19 mouse cellular contexts compared by ENCODE assay signal in genomic region chr7:127360265-127360664, GRCm38 (mm10). TPM values are rescaled to one million over a fixed set of nuclear protein-coding genes. Genes with fewer than 3 reads are reported as not detected.
DNase-seq lines count a peak whose midpoint lies in the region; ATAC-seq and TF ChIP-seq lines count a peak whose summit lies in the region.
"Had no signal": no experiment of that assay in that cellular context is flagged by ENCODE, and none has a peak within 500 bp of the region (broad histone marks: within the 10 kb centered on the region; RNA-seq: fewer than 3 reads in every experiment).

No protein-coding gene starts in this region.

- H3K4me1 ChIP-seq in midbrain, embryonic 11.5 days (ENCODE audit: control insufficient read depth, insufficient read depth, low read length), result peaks cover 6% of the 10 kb centered on the region; the same call in 1 of the 2 replicates
- H3K4me1 ChIP-seq in midbrain, embryonic 13.5 days (replicated peaks), result peaks cover 13% of the 10 kb centered on the region
- peaks cover 10% of the 10 kb centered on the region for H3K4me1 ChIP-seq in intestine, embryonic 16.5 days (ENCODE audit: control insufficient read depth, insufficient read depth, low read length)
- peaks cover 13% of the 10 kb centered on the region for H3K4me1 ChIP-seq in small intestine, adult 2 months (ENCODE audit: control insufficient read depth, insufficient read depth, insufficient read length, low read length)
- peaks cover 10% of the 10 kb centered on the region for H3K4me1 ChIP-seq in hindbrain, embryonic 13.5 days (replicated peaks)
- H3K4me1 ChIP-seq: embryonic facial prominence, embryonic 12.5 days had no signal

- H3K27ac ChIP-seq in midbrain, embryonic 11.5 days (ENCODE audit: low read depth, low read length), result no peak overlapping the region
- H3K27ac ChIP-seq in midbrain, embryonic 13.5 days, result no peak overlapping the region
- 0 out of 2 replicates have a peak overlapping the region, but pooled peaks have one; percentile 11 for H3K27ac ChIP-seq in intestine, embryonic 16.5 days (ENCODE audit: low read length)
- peak overlapping the region; percentile 70 for H3K27ac ChIP-seq in small intestine, adult 2 months (ENCODE audit: insufficient read depth, low read depth, low read length)
- no peak overlapping the region for H3K27ac ChIP-seq in hindbrain, embryonic 13.5 days
- H3K27ac ChIP-seq: embryonic facial prominence, embryonic 10.5 days; embryonic facial prominence, embryonic 12.5 days; forebrain, embryonic 13.5 days; forebrain, embryonic 15.5 days had no signal

- peak; percentile 17 for DNase-seq in midbrain, embryonic 11.5 days (ENCODE audit: low spot score, missing footprints)
- no peak for DNase-seq in cerebellum, adult 11-12 months
- DNase-seq in left cerebral cortex, postnatal 14 days (ENCODE audit: low spot score in 2 of 2), result no peak
- DNase-seq: adrenal gland, adult 2 months; adrenal gland, postnatal 10 days; adrenal gland, postnatal 25 days; cerebellum, adult 11 months; cerebellum, adult 2 months; cerebellum, adult 9-10 months; cerebellum, postnatal 10 days; cerebellum, postnatal 25 days had no signal

- H3K4me2 ChIP-seq in midbrain, embryonic 11.5 days, result no peak overlapping the region
- no peak overlapping the region for H3K4me2 ChIP-seq in midbrain, embryonic 13.5 days (replicated peaks)
- H3K4me2 ChIP-seq in intestine, embryonic 16.5 days (ENCODE audit: low read depth, low read length), result no peak overlapping the region
- H3K4me2 ChIP-seq in hindbrain, embryonic 13.5 days, result no peak overlapping the region
- H3K4me2 ChIP-seq: embryonic facial prominence, embryonic 12.5 days; forebrain, embryonic 13.5 days; forebrain, embryonic 15.5 days had no signal

- ATAC-seq in midbrain, embryonic 11.5 days (ENCODE audit: low FRiP score), result no peak
- ATAC-seq in midbrain, embryonic 13.5 days, result no peak
- ATAC-seq in intestine, embryonic 16.5 days, result peak; percentile 72
- ATAC-seq in hindbrain, embryonic 13.5 days (ENCODE audit: low FRiP score), result no peak
- ATAC-seq: forebrain, embryonic 13.5 days; forebrain, embryonic 15.5 days had no signal

- intact Hi-C loops in left cerebral cortex, postnatal 14 days (cut with DNase I), result loop anchor here (5.0 kb wide), 1 partner anchor 112 kb away; no protein-coding TSS in a partner anchor

- no peak for TF ChIP-seq POLR2A in small intestine, adult 2 months (IDR thresholded peaks at IDR 0.05; ENCODE audit: low read depth, low read length)

- no peaks in the 10 kb centered on the region for H3K9me3 ChIP-seq in midbrain, embryonic 11.5 days (ENCODE audit: control insufficient read depth, low read length)
- no peaks in the 10 kb centered on the region for H3K9me3 ChIP-seq in midbrain, embryonic 13.5 days
- H3K9me3 ChIP-seq in intestine, embryonic 16.5 days (ENCODE audit: control insufficient read depth, low read length), result no peaks in the 10 kb centered on the region
- H3K9me3 ChIP-seq in hindbrain, embryonic 13.5 days, result no peaks in the 10 kb centered on the region
- H3K9me3 ChIP-seq: embryonic facial prominence, embryonic 10.5 days; embryonic facial prominence, embryonic 12.5 days; forebrain, embryonic 13.5 days; forebrain, embryonic 15.5 days had no signal

- no peak overlapping the region for H3K9ac ChIP-seq in midbrain, embryonic 11.5 days (ENCODE audit: low read length)
- no peak overlapping the region for H3K9ac ChIP-seq in midbrain, embryonic 13.5 days (replicated peaks)
- H3K9ac ChIP-seq in intestine, embryonic 16.5 days (ENCODE audit: low read depth, low read length), result no peak overlapping the region
- H3K9ac ChIP-seq in hindbrain, embryonic 13.5 days, result no peak overlapping the region
- H3K9ac ChIP-seq: embryonic facial prominence, embryonic 12.5 days; forebrain, embryonic 13.5 days; forebrain, embryonic 15.5 days had no signal

- no peaks in the 10 kb centered on the region; the same call in 1 of the 2 replicates for H3K27me3 ChIP-seq in midbrain, embryonic 11.5 days (ENCODE audit: control insufficient read depth, insufficient read depth, low read length)
- peaks cover 12% of the 10 kb centered on the region for H3K27me3 ChIP-seq in midbrain, embryonic 13.5 days
- H3K27me3 ChIP-seq in intestine, embryonic 16.5 days (replicated peaks; ENCODE audit: control insufficient read depth, insufficient read depth, low read length), result no peaks in the 10 kb centered on the region
- H3K27me3 ChIP-seq in small intestine, adult 2 months (ENCODE audit: control insufficient read depth, insufficient read depth, low read length), result no peaks in the 10 kb centered on the region
- H3K27me3 ChIP-seq in hindbrain, embryonic 13.5 days, result peaks cover 36% of the 10 kb centered on the region

- WGBS in midbrain, embryonic 11.5 days, result 87% methylated on average over 4 of the region's 4 CpGs
- WGBS in midbrain, embryonic 13.5 days, result 82% methylated on average over 4 of the region's 4 CpGs
- WGBS in intestine, embryonic 16.5 days, result 46% methylated on average over 4 of the region's 4 CpGs
- 24% methylated on average over 4 of the region's 4 CpGs for WGBS in small intestine, adult 2 months
- 83% methylated on average over 4 of the region's 4 CpGs for WGBS in hindbrain, embryonic 13.5 days

- no peaks in the 10 kb centered on the region for H3K36me3 ChIP-seq in midbrain, embryonic 11.5 days (ENCODE audit: control insufficient read depth, insufficient read depth, low read length)
- no peaks in the 10 kb centered on the region for H3K36me3 ChIP-seq in midbrain, embryonic 13.5 days
- no peaks in the 10 kb centered on the region for H3K36me3 ChIP-seq in intestine, embryonic 16.5 days (ENCODE audit: control insufficient read depth, insufficient read depth, low read length)
- no peaks in the 10 kb centered on the region for H3K36me3 ChIP-seq in small intestine, adult 2 months (ENCODE audit: control insufficient read depth, insufficient read depth, low read length)
- no peaks in the 10 kb centered on the region for H3K36me3 ChIP-seq in hindbrain, embryonic 13.5 days
- H3K36me3 ChIP-seq: embryonic facial prominence, embryonic 10.5 days; embryonic facial prominence, embryonic 12.5 days; forebrain, embryonic 15.5 days had no signal

- no peak overlapping the region for H3K4me3 ChIP-seq in midbrain, embryonic 11.5 days (ENCODE audit: low read depth, low read length)
- H3K4me3 ChIP-seq in midbrain, embryonic 13.5 days (replicated peaks), result no peak overlapping the region
- no peak overlapping the region for H3K4me3 ChIP-seq in intestine, embryonic 16.5 days (ENCODE audit: low read length)
- no peak overlapping the region for H3K4me3 ChIP-seq in small intestine, adult 2 months (ENCODE audit: low read depth, low read length)
- no peak overlapping the region for H3K4me3 ChIP-seq in hindbrain, embryonic 13.5 days
- H3K4me3 ChIP-seq: embryonic facial prominence, embryonic 10.5 days; embryonic facial prominence, embryonic 12.5 days; forebrain, embryonic 13.5 days; forebrain, embryonic 15.5 days had no signal

- TF ChIP-seq CTCF in small intestine, adult 2 months (IDR thresholded peaks at IDR 0.05; ENCODE audit: extremely low read depth, insufficient read length, insufficient replicate concordance, low read depth, low read length), result no peak

RNA-seq across cellular contexts. Expression of gene Zfp768, which starts 14.9 kb away (rescaled TPM):
- 5.8 and 7.5 TPM in 2 replicates for polyA plus RNA-seq in midbrain, embryonic 11.5 days (2014; fragmentation: Nextera tagmentation; extraction: Ambion mirVana)
- polyA plus RNA-seq in midbrain, embryonic 13.5 days (2015; fragmentation: Nextera tagmentation; extraction: Ambion mirVana), result 15.6 and 20.1 TPM in 2 replicates
- 21.9 and 23.4 TPM in 2 replicates for polyA plus RNA-seq in intestine, embryonic 16.5 days (2015; fragmentation: Nextera tagmentation; extraction: Ambion mirVana)
- polyA plus RNA-seq in small intestine, adult 2 months (2012; rRNA removed), result 27.3 and 47.4 TPM in 2 replicates
- polyA plus RNA-seq in hindbrain, embryonic 13.5 days (2015; fragmentation: Nextera tagmentation; extraction: Ambion mirVana), result 17.1 and 17.3 TPM in 2 replicates
- total RNA-seq in left cerebral cortex, postnatal 14 days (2021), result 10 to 100 TPM; 10.9 to 13.0 TPM

RNA-seq across cellular contexts. Expression of gene Zfp747, which starts 15.6 kb away (rescaled TPM):
- polyA plus RNA-seq in midbrain, embryonic 11.5 days (2014; fragmentation: Nextera tagmentation; extraction: Ambion mirVana), result 6.4 and 6.5 TPM in 2 replicates
- polyA plus RNA-seq in midbrain, embryonic 13.5 days (2015; fragmentation: Nextera tagmentation; extraction: Ambion mirVana), result 8.4 and 9.3 TPM in 2 replicates
- polyA plus RNA-seq in intestine, embryonic 16.5 days (2015; fragmentation: Nextera tagmentation; extraction: Ambion mirVana), result 11.7 and 13.6 TPM in 2 replicates
- polyA plus RNA-seq in small intestine, adult 2 months (2012; rRNA removed), result 15.0 and 35.5 TPM in 2 replicates
- polyA plus RNA-seq in hindbrain, embryonic 13.5 days (2015; fragmentation: Nextera tagmentation; extraction: Ambion mirVana), result 8.1 and 8.6 TPM in 2 replicates
- total RNA-seq in left cerebral cortex, postnatal 14 days (2021), result 1 to 10 TPM; 5.4 to 7.8 TPM

RNA-seq across cellular contexts. Expression of gene 9130019O22Rik, which starts 26.7 kb away (rescaled TPM):
- 6.1 and 6.5 TPM in 2 replicates for polyA plus RNA-seq in midbrain, embryonic 11.5 days (2014; fragmentation: Nextera tagmentation; extraction: Ambion mirVana)
- 5.7 and 6.2 TPM in 2 replicates for polyA plus RNA-seq in midbrain, embryonic 13.5 days (2015; fragmentation: Nextera tagmentation; extraction: Ambion mirVana)
- polyA plus RNA-seq in intestine, embryonic 16.5 days (2015; fragmentation: Nextera tagmentation; extraction: Ambion mirVana), result 6.9 and 7.2 TPM in 2 replicates
- 4.5 and 7.3 TPM in 2 replicates for polyA plus RNA-seq in small intestine, adult 2 months (2012; rRNA removed)
- 5.4 and 5.7 TPM in 2 replicates for polyA plus RNA-seq in hindbrain, embryonic 13.5 days (2015; fragmentation: Nextera tagmentation; extraction: Ambion mirVana)
- total RNA-seq in left cerebral cortex, postnatal 14 days (2021), result 1 to 10 TPM; 2.7 to 2.8 TPM

RNA-seq across cellular contexts. Expression of gene E430018J23Rik, which starts 33.2 kb away (rescaled TPM):
- 5.0 and 6.4 TPM in 2 replicates for polyA plus RNA-seq in midbrain, embryonic 11.5 days (2014; fragmentation: Nextera tagmentation; extraction: Ambion mirVana)
- 5.9 and 8.4 TPM in 2 replicates for polyA plus RNA-seq in midbrain, embryonic 13.5 days (2015; fragmentation: Nextera tagmentation; extraction: Ambion mirVana)
- polyA plus RNA-seq in intestine, embryonic 16.5 days (2015; fragmentation: Nextera tagmentation; extraction: Ambion mirVana), result 8.2 and 10.2 TPM in 2 replicates
- 6.5 and 12.8 TPM in 2 replicates for polyA plus RNA-seq in small intestine, adult 2 months (2012; rRNA removed)
- 7.7 TPM in 2 replicates for polyA plus RNA-seq in hindbrain, embryonic 13.5 days (2015; fragmentation: Nextera tagmentation; extraction: Ambion mirVana)
- total RNA-seq in left cerebral cortex, postnatal 14 days (2021), result 1 to 10 TPM; 6.2 to 6.8 TPM

RNA-seq across cellular contexts. Expression of gene Zfp764, which starts 46.4 kb away (rescaled TPM):
- polyA plus RNA-seq in midbrain, embryonic 11.5 days (2014; fragmentation: Nextera tagmentation; extraction: Ambion mirVana), result 6.8 and 7.1 TPM in 2 replicates
- polyA plus RNA-seq in midbrain, embryonic 13.5 days (2015; fragmentation: Nextera tagmentation; extraction: Ambion mirVana), result 5.1 and 5.2 TPM in 2 replicates
- polyA plus RNA-seq in intestine, embryonic 16.5 days (2015; fragmentation: Nextera tagmentation; extraction: Ambion mirVana), result 8.5 TPM in 2 replicates
- polyA plus RNA-seq in small intestine, adult 2 months (2012; rRNA removed), result 3.5 and 5.8 TPM in 2 replicates
- 4.0 and 4.8 TPM in 2 replicates for polyA plus RNA-seq in hindbrain, embryonic 13.5 days (2015; fragmentation: Nextera tagmentation; extraction: Ambion mirVana)
- 1 to 10 TPM; 2.9 to 4.1 TPM for total RNA-seq in left cerebral cortex, postnatal 14 days (2021)

Comparison
In these comparisons a context has a peak if more than half of its experiments do, and no peak if none do; other contexts are left out.
1. H3K27ac ChIP-seq: peak in intestine, embryonic 16.5 days (single experiment) and small intestine, adult 2 months (single experiment); none in midbrain, embryonic 11.5 days (single experiment), midbrain, embryonic 13.5 days (single experiment) and hindbrain, embryonic 13.5 days (single experiment).